In the genomic region with DNA sequence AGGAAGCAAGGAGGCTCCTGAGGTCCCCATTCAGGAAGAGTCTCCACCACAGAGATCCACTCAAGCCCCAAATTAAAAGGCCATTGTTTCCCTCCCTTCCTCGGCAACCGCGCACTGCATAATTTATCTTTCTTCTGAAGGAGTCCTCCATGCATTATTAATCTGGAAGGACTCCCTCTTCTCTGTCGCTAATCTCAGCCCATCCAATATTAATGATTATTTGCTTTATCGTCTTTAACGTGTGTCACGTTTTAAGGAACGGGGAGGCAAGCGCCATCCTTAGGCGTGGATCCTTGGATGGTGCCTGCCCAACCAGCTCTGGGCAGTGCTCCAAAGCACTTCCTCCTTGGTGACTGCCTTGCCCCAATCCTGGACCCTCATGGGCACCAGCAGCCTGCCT, we compare ENCODE assay signal across 24 mouse cellular contexts.
DNase-seq lines count a peak whose midpoint lies in the region; ATAC-seq and TF ChIP-seq lines count a peak whose summit lies in the region.
"Had no signal": no experiment of that assay in that cellular context is flagged by ENCODE, and none has a peak within 500 bp of the region (broad histone marks: within the 10 kb centered on the region; RNA-seq: fewer than 3 reads in every experiment).

No protein-coding gene starts in this region.

- no peaks in the 10 kb centered on the region for H3K36me3 ChIP-seq in midbrain, embryonic 12.5 days
- no peaks in the 10 kb centered on the region for H3K36me3 ChIP-seq in midbrain, postnatal 0 days (ENCODE audit: insufficient read depth, low read length)
- no peaks in the 10 kb centered on the region for H3K36me3 ChIP-seq in midbrain, embryonic 14.5 days (ENCODE audit: control insufficient read depth, insufficient read depth, low read length)
- no peaks in the 10 kb centered on the region for H3K36me3 ChIP-seq in midbrain, embryonic 10.5 days
- no peaks in the 10 kb centered on the region for H3K36me3 ChIP-seq in neural tube, embryonic 13.5 days
- H3K36me3 ChIP-seq: embryonic facial prominence, embryonic 13.5 days; embryonic facial prominence, embryonic 15.5 days; forebrain, embryonic 10.5 days; forebrain, embryonic 12.5 days had no signal

- no peak overlapping the region for H3K4me3 ChIP-seq in midbrain, embryonic 12.5 days
- H3K4me3 ChIP-seq in midbrain, postnatal 0 days (ENCODE audit: low read depth, low read length) = no peak overlapping the region
- H3K4me3 ChIP-seq in midbrain, embryonic 14.5 days (replicated peaks; ENCODE audit: low read depth, low read length) = no peak overlapping the region
- H3K4me3 ChIP-seq in midbrain, embryonic 10.5 days = no peak overlapping the region
- H3K4me3 ChIP-seq in neural tube, embryonic 13.5 days = no peak overlapping the region
- H3K4me3 ChIP-seq: embryonic facial prominence, embryonic 13.5 days; embryonic facial prominence, embryonic 15.5 days; erythroblast, embryonic 14.5 days; forebrain, embryonic 10.5 days; forebrain, embryonic 12.5 days had no signal

- no peak overlapping the region for H3K9ac ChIP-seq in midbrain, embryonic 12.5 days (replicated peaks)
- H3K9ac ChIP-seq in midbrain, postnatal 0 days (replicated peaks; ENCODE audit: low read length, poor library complexity, severe bottlenecking) = no peak overlapping the region
- no peak overlapping the region for H3K9ac ChIP-seq in midbrain, embryonic 14.5 days (replicated peaks; ENCODE audit: low read length)
- no peak overlapping the region for H3K9ac ChIP-seq in neural tube, embryonic 13.5 days
- H3K9ac ChIP-seq: embryonic facial prominence, embryonic 13.5 days; embryonic facial prominence, embryonic 15.5 days; forebrain, embryonic 12.5 days had no signal

- no peak overlapping the region for H3K27ac ChIP-seq in midbrain, embryonic 12.5 days (replicated peaks)
- H3K27ac ChIP-seq in midbrain, postnatal 0 days (ENCODE audit: low read depth, low read length) = no peak overlapping the region
- peak overlapping the region; percentile 34; the same call in 1 of the 2 replicates for H3K27ac ChIP-seq in midbrain, embryonic 14.5 days (replicated peaks; ENCODE audit: low read depth, low read length)
- H3K27ac ChIP-seq in midbrain, embryonic 10.5 days (replicated peaks) = no peak overlapping the region
- H3K27ac ChIP-seq in neural tube, embryonic 13.5 days (replicated peaks) = 0 out of 2 replicates have a peak overlapping the region, but pooled peaks have one; percentile 52
- H3K27ac ChIP-seq: embryonic facial prominence, embryonic 13.5 days; embryonic facial prominence, embryonic 15.5 days; forebrain, embryonic 10.5 days; forebrain, embryonic 12.5 days had no signal

- DNase-seq in midbrain, postnatal 0 days (ENCODE audit: low spot score) = no peak
- DNase-seq in midbrain, embryonic 14.5 days = peak; percentile 63
- no peak for DNase-seq in midbrain, embryonic 10.5 days (ENCODE audit: low spot score)
- no peak for DNase-seq in neural tube, embryonic 10.5 days (ENCODE audit: extremely low spot score, low spot score)
- peak; percentile 31 for DNase-seq in retina, postnatal 1 day
- no peak for DNase-seq in cerebellum, postnatal 4 days (ENCODE audit: low spot score in 2 of 2)
- DNase-seq: adrenal gland, adult 2 months; adrenal gland, postnatal 14 days; adrenal gland, postnatal 36 days; cerebellum, adult 11-12 months; cerebellum, adult 2 months; cerebellum, adult 9-10 months; cerebellum, postnatal 10 days; cerebellum, postnatal 25 days; embryo, embryonic 11 days had no signal

- no peaks in the 10 kb centered on the region for H3K9me3 ChIP-seq in midbrain, embryonic 12.5 days
- no peaks in the 10 kb centered on the region for H3K9me3 ChIP-seq in midbrain, postnatal 0 days (ENCODE audit: low read length)
- H3K9me3 ChIP-seq in midbrain, embryonic 14.5 days (ENCODE audit: control insufficient read depth, low read length) = no peaks in the 10 kb centered on the region
- H3K9me3 ChIP-seq in midbrain, embryonic 10.5 days (replicated peaks) = no peaks in the 10 kb centered on the region
- no peaks in the 10 kb centered on the region for H3K9me3 ChIP-seq in neural tube, embryonic 13.5 days
- H3K9me3 ChIP-seq: embryonic facial prominence, embryonic 13.5 days; embryonic facial prominence, embryonic 15.5 days; forebrain, embryonic 10.5 days; forebrain, embryonic 12.5 days had no signal

- H3K4me2 ChIP-seq in midbrain, embryonic 12.5 days (replicated peaks) = no peak overlapping the region
- H3K4me2 ChIP-seq in midbrain, postnatal 0 days (ENCODE audit: low read depth, low read length, poor library complexity, severe bottlenecking) = no peak overlapping the region
- no peak overlapping the region for H3K4me2 ChIP-seq in midbrain, embryonic 14.5 days (ENCODE audit: low read length)
- H3K4me2 ChIP-seq in neural tube, embryonic 13.5 days = no peak overlapping the region
- H3K4me2 ChIP-seq: embryonic facial prominence, embryonic 13.5 days; embryonic facial prominence, embryonic 15.5 days; forebrain, embryonic 12.5 days had no signal

- H3K27me3 ChIP-seq in midbrain, embryonic 12.5 days = no peaks in the 10 kb centered on the region
- H3K27me3 ChIP-seq in midbrain, postnatal 0 days (ENCODE audit: insufficient read depth, low read length) = no peaks in the 10 kb centered on the region
- H3K27me3 ChIP-seq in midbrain, embryonic 14.5 days (ENCODE audit: control insufficient read depth, insufficient read depth, low read length) = no peaks in the 10 kb centered on the region
- H3K27me3 ChIP-seq in midbrain, embryonic 10.5 days (ENCODE audit: low read depth, poor library complexity, severe bottlenecking) = no peaks in the 10 kb centered on the region
- peaks cover 5% of the 10 kb centered on the region for H3K27me3 ChIP-seq in neural tube, embryonic 13.5 days
- H3K27me3 ChIP-seq: embryonic facial prominence, embryonic 13.5 days; embryonic facial prominence, embryonic 15.5 days; forebrain, embryonic 12.5 days had no signal

- ATAC-seq in midbrain, embryonic 12.5 days (ENCODE audit: low FRiP score, low read depth) = peak; percentile 19; the same call in 1 of the 2 replicates
- no peak for ATAC-seq in midbrain, postnatal 0 days (ENCODE audit: low FRiP score)
- ATAC-seq in midbrain, embryonic 14.5 days (ENCODE audit: low FRiP score, low TSS enrichment) = no peak; the same call in 1 of the 2 replicates
- no peak for ATAC-seq in neural tube, embryonic 13.5 days (ENCODE audit: low read depth)
- ATAC-seq: forebrain, embryonic 14.5 days; forebrain, embryonic 16.5 days had no signal

- TF ChIP-seq CTCF in midbrain, postnatal 0 days (IDR thresholded peaks at IDR 0.05) = no peak

- WGBS in midbrain, embryonic 12.5 days = 71% methylated on average over 10 of the region's 10 CpGs
- WGBS in midbrain, postnatal 0 days = 46% methylated on average over 10 of the region's 10 CpGs
- 48% methylated on average over 10 of the region's 10 CpGs for WGBS in midbrain, embryonic 14.5 days
- 90% methylated on average over 10 of the region's 10 CpGs for WGBS in midbrain, embryonic 10.5 days
- 47% methylated on average over 10 of the region's 10 CpGs for WGBS in neural tube, embryonic 13.5 days

- H3K4me1 ChIP-seq in midbrain, embryonic 12.5 days = peaks cover 7% of the 10 kb centered on the region; the same call in 1 of the 2 replicates
- no peaks in the 10 kb centered on the region; the same call in 1 of the 2 replicates for H3K4me1 ChIP-seq in midbrain, postnatal 0 days (ENCODE audit: insufficient read depth, low read length)
- H3K4me1 ChIP-seq in midbrain, embryonic 14.5 days (ENCODE audit: control insufficient read depth, insufficient read depth, low read length) = peaks cover 6% of the 10 kb centered on the region
- peaks cover 19% of the 10 kb centered on the region for H3K4me1 ChIP-seq in midbrain, embryonic 10.5 days
- peaks cover 33% of the 10 kb centered on the region for H3K4me1 ChIP-seq in neural tube, embryonic 13.5 days (replicated peaks)
- H3K4me1 ChIP-seq: embryonic facial prominence, embryonic 13.5 days; embryonic facial prominence, embryonic 15.5 days had no signal

Comparison
In these comparisons a context has a peak if more than half of its experiments do, and no peak if none do; other contexts are left out.
1. H3K27ac ChIP-seq: peak in midbrain, embryonic 14.5 days (single experiment) and neural tube, embryonic 13.5 days (single experiment); none in midbrain, embryonic 12.5 days (single experiment), midbrain, postnatal 0 days (single experiment) and midbrain, embryonic 10.5 days (single experiment).
2. DNase-seq: peak in midbrain, embryonic 14.5 days (single experiment) and retina, postnatal 1 day (single experiment); none in midbrain, postnatal 0 days (single experiment), midbrain, embryonic 10.5 days (single experiment), neural tube, embryonic 10.5 days (single experiment) and cerebellum, postnatal 4 days (0 of 2).